Mouse (Mus musculus): ENCODE data around the gene Gm12800. TPM values are rescaled to one million over a fixed set of nuclear protein-coding genes. Genes with fewer than 3 reads are reported as not detected.
"Not testable (repeated sequence)": the region's sequence is repeated elsewhere in the genome, so short reads cannot be mapped to it uniquely, and the experiment has no call there.

The Gm12800 gene
- polyA plus RNA-seq (2015; fragmentation: Nextera tagmentation; extraction: Ambion mirVana) = not detected in 2 replicates

DNA sequence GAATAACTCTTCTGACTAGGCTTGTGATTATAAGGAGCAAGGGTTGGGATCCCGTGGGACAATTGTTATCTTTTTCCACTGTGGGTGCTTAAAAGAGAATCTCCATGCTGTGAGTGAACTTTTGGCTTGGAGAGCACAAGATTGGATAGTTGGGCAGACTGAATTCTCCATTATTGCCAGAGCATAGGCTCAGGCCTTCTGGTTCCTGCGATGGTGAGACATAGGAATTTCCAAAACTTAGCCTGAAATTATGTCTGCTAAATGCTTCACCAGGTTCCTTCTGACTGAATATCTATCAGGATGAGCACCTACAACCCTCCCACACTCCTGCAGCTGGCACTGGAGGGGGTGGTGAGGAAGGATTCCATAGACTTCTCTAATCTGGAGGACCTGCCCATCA lies at the start of gene Gm12800:
Gene Gm12800 (plus strand): TSS at position 301 of the 400 bp plus-strand sequence.
- not testable (repeated sequence) for H3K9ac ChIP-seq (ENCODE audit: low read depth, low read length); H3K4me1 ChIP-seq (replicated peaks; ENCODE audit: insufficient read depth, low read length); H3K4me3 ChIP-seq (replicated peaks; ENCODE audit: low read depth, low read length); H3K36me3 ChIP-seq (ENCODE audit: insufficient read depth, low read length); H3K27ac ChIP-seq; H3K4me2 ChIP-seq (ENCODE audit: low read length); DNase-seq (ENCODE audit: low spot score); ATAC-seq (replicated peaks; ENCODE audit: low FRiP score, low read depth); H3K9me3 ChIP-seq (replicated peaks; ENCODE audit: low read length); H3K27me3 ChIP-seq (ENCODE audit: insufficient read depth, low read length)
- 100% methylated on average over 1 of the region's 2 CpGs for WGBS

DNA sequence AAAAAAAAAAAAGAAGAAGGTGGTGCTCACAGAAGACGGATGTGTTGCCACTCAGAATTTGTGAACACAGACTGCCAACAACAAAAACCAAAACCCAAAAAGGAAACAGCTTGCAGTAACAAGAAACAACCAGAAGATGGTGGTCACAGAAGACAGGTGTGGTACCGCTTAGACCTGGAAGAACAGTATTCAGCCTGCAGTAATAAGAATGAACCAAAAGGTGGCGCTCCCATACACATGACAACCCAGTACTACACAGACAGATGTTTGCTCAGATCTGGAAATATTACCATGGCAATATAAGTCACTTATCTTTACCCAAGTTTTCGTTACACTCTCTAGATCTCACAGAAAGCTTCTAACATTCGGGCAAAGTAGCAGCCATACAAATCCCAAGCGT lies 48.0 kb upstream of the Gm12800 start:
- ATAC-seq (replicated peaks; ENCODE audit: low FRiP score, low read depth) = peak; percentile 72; the same call in 1 of the 2 replicates
- H3K27ac ChIP-seq = no peak overlapping the region
- H3K9me3 ChIP-seq (replicated peaks; ENCODE audit: low read length) = no peaks in the 10 kb centered on the region
- H3K9ac ChIP-seq (ENCODE audit: low read depth, low read length) = no peak overlapping the region
- 54% methylated on average over 6 of the region's 6 CpGs for WGBS
- TF ChIP-seq CTCF (IDR thresholded peaks at IDR 0.05; ENCODE audit: low read depth) = peak; percentile 76
- no peaks in the 10 kb centered on the region for H3K36me3 ChIP-seq (ENCODE audit: insufficient read depth, low read length)
- no peak overlapping the region for H3K4me3 ChIP-seq (replicated peaks; ENCODE audit: low read depth, low read length)
- peak; percentile 66 for DNase-seq (ENCODE audit: low spot score)
- H3K4me1 ChIP-seq (replicated peaks; ENCODE audit: insufficient read depth, low read length) = no peaks in the 10 kb centered on the region
- H3K4me2 ChIP-seq (ENCODE audit: low read length) = no peak overlapping the region
- no peaks in the 10 kb centered on the region for H3K27me3 ChIP-seq (ENCODE audit: insufficient read depth, low read length)

DNA sequence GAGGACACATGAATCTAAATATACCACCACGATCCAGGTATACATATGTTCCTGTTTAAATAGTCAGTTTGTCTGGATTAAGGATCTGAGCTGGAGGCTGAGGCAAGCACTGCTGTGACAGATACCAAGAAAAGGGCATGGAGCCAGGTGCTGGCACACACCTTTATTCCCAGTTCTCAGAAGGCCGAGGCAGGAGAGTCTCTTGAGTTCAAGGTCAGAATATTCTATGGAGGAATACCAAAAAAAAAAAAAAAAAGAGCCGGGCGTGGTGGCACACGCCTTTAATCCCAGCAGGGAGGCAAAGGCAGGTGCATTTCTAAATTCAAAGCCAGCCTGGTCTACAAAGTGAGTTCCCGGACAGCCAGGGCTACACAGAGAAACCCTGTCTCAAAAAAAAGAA lies 46.6 kb upstream of the Gm12800 start:
- no peak for TF ChIP-seq CTCF (IDR thresholded peaks at IDR 0.05; ENCODE audit: low read depth)
- Histone ChIP-seq H3K4me3 (replicated peaks; ENCODE audit: low read depth, low read length) (no peak overlapping the region), H3K27me3 (ENCODE audit: insufficient read depth, low read length) (no peaks in the 10 kb centered on the region), H3K9ac (ENCODE audit: low read depth, low read length) (no peak overlapping the region), H3K36me3 (ENCODE audit: insufficient read depth, low read length) (no peaks in the 10 kb centered on the region), H3K27ac (no peak overlapping the region), H3K4me2 (ENCODE audit: low read length) (no peak overlapping the region), H3K9me3 (replicated peaks; ENCODE audit: low read length) (no peaks in the 10 kb centered on the region), H3K4me1 (replicated peaks; ENCODE audit: insufficient read depth, low read length) (no peaks in the 10 kb centered on the region)
- DNase-seq (ENCODE audit: low spot score) (no peak), ATAC-seq (replicated peaks; ENCODE audit: low FRiP score, low read depth) (no peak)
- WGBS = 92% methylated on average over 5 of the region's 6 CpGs

DNA sequence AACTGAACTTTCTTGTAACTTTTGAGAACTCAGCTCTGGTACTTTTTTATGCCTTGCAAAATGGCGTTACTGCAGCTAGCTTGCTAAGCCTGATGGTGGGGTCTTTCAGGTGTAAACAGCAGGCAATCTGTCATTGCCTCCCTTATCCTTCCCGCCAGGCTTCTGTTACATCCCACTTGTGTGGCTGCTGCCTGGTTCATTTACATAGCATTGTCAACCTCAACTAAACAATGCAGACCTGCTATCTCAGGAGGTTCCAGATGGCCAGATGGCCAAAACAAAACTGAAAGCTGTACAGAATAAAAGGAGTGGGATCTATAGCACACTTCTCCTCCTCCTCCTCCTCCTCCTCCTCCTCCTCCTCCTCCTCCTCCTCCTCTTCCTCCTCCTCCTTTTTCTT lies 36.9 kb upstream of the Gm12800 start:
- not testable (repeated sequence) for DNase-seq (ENCODE audit: low spot score); H3K4me1 ChIP-seq (replicated peaks; ENCODE audit: insufficient read depth, low read length); H3K9me3 ChIP-seq (replicated peaks; ENCODE audit: low read length); ATAC-seq (replicated peaks; ENCODE audit: low FRiP score, low read depth); H3K36me3 ChIP-seq (ENCODE audit: insufficient read depth, low read length); H3K9ac ChIP-seq (ENCODE audit: low read depth, low read length); H3K4me3 ChIP-seq (replicated peaks; ENCODE audit: low read depth, low read length); H3K27ac ChIP-seq; H3K4me2 ChIP-seq (ENCODE audit: low read length); H3K27me3 ChIP-seq (ENCODE audit: insufficient read depth, low read length)
- 53% methylated on average over 2 of the region's 2 CpGs for WGBS

DNA sequence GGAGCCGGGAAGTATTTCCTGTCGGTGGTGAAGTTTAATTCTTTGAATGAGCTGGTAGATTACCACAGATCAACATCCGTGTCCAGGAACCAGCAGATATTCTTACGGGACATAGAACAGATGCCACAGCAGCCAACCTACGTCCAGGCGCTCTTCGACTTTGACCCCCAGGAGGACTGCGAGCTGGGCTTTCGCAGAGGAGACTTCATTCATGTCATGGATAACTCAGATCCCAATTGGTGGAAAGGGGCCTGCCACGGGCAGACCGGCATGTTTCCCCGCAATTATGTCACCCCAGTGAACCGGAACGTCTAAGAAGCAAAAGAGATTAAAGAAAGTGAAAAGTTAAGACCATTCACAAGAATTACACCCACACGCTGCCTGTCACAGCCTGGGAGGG lies 33.2 kb upstream of the Gm12800 start:
- H3K27me3 ChIP-seq (ENCODE audit: insufficient read depth, low read length); H3K4me3 ChIP-seq (replicated peaks; ENCODE audit: low read depth, low read length); H3K36me3 ChIP-seq (ENCODE audit: insufficient read depth, low read length); H3K4me2 ChIP-seq (ENCODE audit: low read length); H3K4me1 ChIP-seq (replicated peaks; ENCODE audit: insufficient read depth, low read length); H3K27ac ChIP-seq; DNase-seq (ENCODE audit: low spot score); H3K9me3 ChIP-seq (replicated peaks; ENCODE audit: low read length); ATAC-seq (replicated peaks; ENCODE audit: low FRiP score, low read depth); H3K9ac ChIP-seq (ENCODE audit: low read depth, low read length): not testable (repeated sequence)
- 44% methylated on average over 15 of the region's 15 CpGs for WGBS

DNA sequence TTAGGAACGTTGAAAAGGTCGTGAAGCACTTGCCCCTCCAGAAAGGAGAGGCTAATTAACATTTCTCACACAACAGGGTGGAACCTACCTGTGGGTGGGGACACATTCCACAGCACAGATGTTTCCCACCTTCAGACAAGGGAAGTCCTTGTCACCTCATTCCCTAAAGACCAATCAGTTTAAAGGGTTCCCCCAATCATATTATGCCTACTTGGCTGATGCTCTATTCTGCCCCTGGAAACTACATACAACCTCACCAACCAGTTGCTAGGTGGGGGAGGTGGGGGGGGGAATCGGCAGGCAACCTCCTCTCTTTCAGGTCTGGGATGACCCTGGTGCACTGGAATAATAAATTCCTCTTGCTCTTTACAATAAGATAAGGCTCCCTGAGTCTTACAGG lies 25.3 kb upstream of the Gm12800 start:
- H3K36me3 ChIP-seq (ENCODE audit: insufficient read depth, low read length) = no peaks in the 10 kb centered on the region
- H3K4me2 ChIP-seq (ENCODE audit: low read length) = no peak overlapping the region
- H3K27me3 ChIP-seq (ENCODE audit: insufficient read depth, low read length) = no peaks in the 10 kb centered on the region
- ATAC-seq (replicated peaks; ENCODE audit: low FRiP score, low read depth) (no peak), DNase-seq (ENCODE audit: low spot score) (no peak)
- no peaks in the 10 kb centered on the region for H3K9me3 ChIP-seq (replicated peaks; ENCODE audit: low read length)
- H3K27ac ChIP-seq = no peak overlapping the region
- TF ChIP-seq CTCF (IDR thresholded peaks at IDR 0.05; ENCODE audit: low read depth) = no peak
- WGBS = 18% methylated on average over 3 of the region's 3 CpGs
- no peak overlapping the region for H3K9ac ChIP-seq (ENCODE audit: low read depth, low read length)
- H3K4me3 ChIP-seq (replicated peaks; ENCODE audit: low read depth, low read length) = no peak overlapping the region
- H3K4me1 ChIP-seq (replicated peaks; ENCODE audit: insufficient read depth, low read length) = no peaks in the 10 kb centered on the region

DNA sequence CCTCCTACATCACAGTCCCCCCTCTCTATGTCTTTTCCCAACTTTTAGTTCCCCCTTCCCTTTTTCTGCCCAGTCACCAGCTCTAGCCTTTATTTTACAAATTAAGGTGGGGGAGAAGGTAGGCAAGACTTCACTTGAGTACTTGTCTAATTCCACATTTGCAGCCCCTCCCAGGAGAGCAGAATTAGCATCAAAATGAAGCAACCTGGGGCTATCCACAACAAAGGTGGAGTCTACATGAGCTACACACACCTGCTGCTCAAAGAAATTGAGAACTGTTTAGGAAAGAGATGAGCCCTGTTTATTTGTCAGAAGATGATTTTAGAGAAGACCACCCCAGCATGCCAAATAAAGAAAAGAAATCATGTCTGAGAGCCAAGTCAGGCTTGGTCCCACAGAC lies 19.5 kb upstream of the Gm12800 start:
- Histone ChIP-seq H3K4me2 (ENCODE audit: low read length) (no peak overlapping the region), H3K9me3 (replicated peaks; ENCODE audit: low read length) (no peaks in the 10 kb centered on the region), H3K36me3 (ENCODE audit: insufficient read depth, low read length) (no peaks in the 10 kb centered on the region), H3K4me1 (replicated peaks; ENCODE audit: insufficient read depth, low read length) (no peaks in the 10 kb centered on the region), H3K27me3 (ENCODE audit: insufficient read depth, low read length) (no peaks in the 10 kb centered on the region), H3K4me3 (replicated peaks; ENCODE audit: low read depth, low read length) (no peak overlapping the region), H3K27ac (no peak overlapping the region), H3K9ac (ENCODE audit: low read depth, low read length) (no peak overlapping the region)
- TF ChIP-seq CTCF (IDR thresholded peaks at IDR 0.05; ENCODE audit: low read depth) = no peak
- DNase-seq (ENCODE audit: low spot score) = no peak
- ATAC-seq (replicated peaks; ENCODE audit: low FRiP score, low read depth) = no peak

All from kidney, postnatal 0 days (tissue).